Mouse (Mus musculus): ENCODE data around the gene Sez6l. TPM values are rescaled to one million over a fixed set of nuclear protein-coding genes. Genes with fewer than 3 reads are reported as not detected.

The Sez6l gene
- polyA plus RNA-seq, 1 experiment from 2014 or later, result 2.7 TPM

- no peak; the same call in 1 of the 2 replicates for ATAC-seq (replicated peaks; ENCODE audit: low FRiP score, low TSS enrichment, low read depth)
- H3K27ac ChIP-seq (ENCODE audit: low read depth), result no peak overlapping the region
- H3K27me3 ChIP-seq (replicated peaks; ENCODE audit: control insufficient read depth, insufficient read depth, low read length), result peaks cover 3% of the 10 kb centered on the region; the same call in 1 of the 2 replicates
- no peak for DNase-seq (ENCODE audit: low spot score)
- H3K4me1 ChIP-seq (replicated peaks; ENCODE audit: control insufficient read depth, insufficient read depth, low read length), result peaks cover 5% of the 10 kb centered on the region
- peak overlapping the region; percentile 25 for H3K4me2 ChIP-seq (ENCODE audit: low read length)
- H3K9ac ChIP-seq (ENCODE audit: low read length), result no peak overlapping the region
- H3K36me3 ChIP-seq (ENCODE audit: control insufficient read depth, insufficient read depth, low read length), result no peaks in the 10 kb centered on the region
- H3K9me3 ChIP-seq (ENCODE audit: control insufficient read depth, low read length), result no peaks in the 10 kb centered on the region
- no peak overlapping the region for H3K4me3 ChIP-seq (ENCODE audit: low read depth, low read length)
- WGBS, result 11% methylated on average over 19 of the region's 19 CpGs
Measured at GRCm38 (mm10) chr5:112411514-112412335, 165.3 kb downstream of the Sez6l start.

GRCm38 (mm10) chr5:112411072-112411471, 165.9 kb downstream of the Sez6l start:
- Histone ChIP-seq H3K4me2 (ENCODE audit: low read length) (peak overlapping the region; percentile 25; the same call in 1 of the 2 replicates), H3K4me3 (ENCODE audit: low read depth, low read length) (no peak overlapping the region), H3K27me3 (replicated peaks; ENCODE audit: control insufficient read depth, insufficient read depth, low read length) (peaks cover 3% of the 10 kb centered on the region; the same call in 1 of the 2 replicates), H3K9ac (ENCODE audit: low read length) (no peak overlapping the region), H3K9me3 (ENCODE audit: control insufficient read depth, low read length) (no peaks in the 10 kb centered on the region), H3K4me1 (replicated peaks; ENCODE audit: control insufficient read depth, insufficient read depth, low read length) (peaks cover 5% of the 10 kb centered on the region), H3K36me3 (ENCODE audit: control insufficient read depth, insufficient read depth, low read length) (no peaks in the 10 kb centered on the region), H3K27ac (ENCODE audit: low read depth) (no peak overlapping the region)
- ATAC-seq (replicated peaks; ENCODE audit: low FRiP score, low TSS enrichment, low read depth) (no peak), DNase-seq (ENCODE audit: low spot score) (no peak)
- 30% methylated on average over 11 of the region's 11 CpGs for WGBS

- Histone ChIP-seq H3K9ac (ENCODE audit: low read length) (no peak overlapping the region), H3K36me3 (ENCODE audit: control insufficient read depth, insufficient read depth, low read length) (no peaks in the 10 kb centered on the region), H3K4me2 (ENCODE audit: low read length) (no peak overlapping the region), H3K9me3 (ENCODE audit: control insufficient read depth, low read length) (no peaks in the 10 kb centered on the region), H3K4me3 (ENCODE audit: low read depth, low read length) (no peak overlapping the region), H3K27me3 (replicated peaks; ENCODE audit: control insufficient read depth, insufficient read depth, low read length) (peaks cover 3% of the 10 kb centered on the region; the same call in 1 of the 2 replicates), H3K27ac (ENCODE audit: low read depth) (no peak overlapping the region), H3K4me1 (replicated peaks; ENCODE audit: control insufficient read depth, insufficient read depth, low read length) (peaks cover 5% of the 10 kb centered on the region)
- DNase-seq (ENCODE audit: low spot score), result no peak
- no peak for ATAC-seq (replicated peaks; ENCODE audit: low FRiP score, low TSS enrichment, low read depth)
- WGBS, result 62% methylated on average over 5 of the region's 5 CpGs
Measured at GRCm38 (mm10) chr5:112409274-112409673, 167.7 kb downstream of the Sez6l start.

GRCm38 (mm10) chr5:112406017-112406416, 171.0 kb downstream of the Sez6l start:
- DNase-seq (ENCODE audit: low spot score) (no peak), ATAC-seq (replicated peaks; ENCODE audit: low FRiP score, low TSS enrichment, low read depth) (no peak)
- H3K9me3 ChIP-seq (ENCODE audit: control insufficient read depth, low read length), result no peaks in the 10 kb centered on the region
- H3K4me2 ChIP-seq (ENCODE audit: low read length), result no peak overlapping the region
- peaks cover 3% of the 10 kb centered on the region; the same call in 1 of the 2 replicates for H3K27me3 ChIP-seq (replicated peaks; ENCODE audit: control insufficient read depth, insufficient read depth, low read length)
- no peak overlapping the region for H3K27ac ChIP-seq (ENCODE audit: low read depth)
- H3K36me3 ChIP-seq (ENCODE audit: control insufficient read depth, insufficient read depth, low read length), result no peaks in the 10 kb centered on the region
- no peak overlapping the region for H3K4me3 ChIP-seq (ENCODE audit: low read depth, low read length)
- no peaks in the 10 kb centered on the region for H3K4me1 ChIP-seq (replicated peaks; ENCODE audit: control insufficient read depth, insufficient read depth, low read length)
- WGBS, result 61% methylated on average over 3 of the region's 3 CpGs
- H3K9ac ChIP-seq (ENCODE audit: low read length), result no peak overlapping the region

GRCm38 (mm10) chr5:112402437-112402836, 174.5 kb downstream of the Sez6l start:
- no peak for ATAC-seq (replicated peaks; ENCODE audit: low FRiP score, low TSS enrichment, low read depth)
- Histone ChIP-seq H3K27ac (ENCODE audit: low read depth) (no peak overlapping the region), H3K9me3 (ENCODE audit: control insufficient read depth, low read length) (no peaks in the 10 kb centered on the region), H3K4me1 (replicated peaks; ENCODE audit: control insufficient read depth, insufficient read depth, low read length) (no peaks in the 10 kb centered on the region), H3K27me3 (replicated peaks; ENCODE audit: control insufficient read depth, insufficient read depth, low read length) (no peaks in the 10 kb centered on the region), H3K4me2 (ENCODE audit: low read length) (no peak overlapping the region), H3K4me3 (ENCODE audit: low read depth, low read length) (no peak overlapping the region), H3K36me3 (ENCODE audit: control insufficient read depth, insufficient read depth, low read length) (no peaks in the 10 kb centered on the region), H3K9ac (ENCODE audit: low read length) (no peak overlapping the region)
- no peak for DNase-seq (ENCODE audit: low spot score)
- 35% methylated on average over 3 of the region's 3 CpGs for WGBS

GRCm38 (mm10) chr5:112399284-112399683, 177.7 kb downstream of the Sez6l start:
- Histone ChIP-seq H3K27ac (ENCODE audit: low read depth) (no peak overlapping the region), H3K9ac (ENCODE audit: low read length) (no peak overlapping the region), H3K9me3 (ENCODE audit: control insufficient read depth, low read length) (no peaks in the 10 kb centered on the region), H3K4me1 (replicated peaks; ENCODE audit: control insufficient read depth, insufficient read depth, low read length) (no peaks in the 10 kb centered on the region), H3K36me3 (ENCODE audit: control insufficient read depth, insufficient read depth, low read length) (no peaks in the 10 kb centered on the region), H3K27me3 (replicated peaks; ENCODE audit: control insufficient read depth, insufficient read depth, low read length) (no peaks in the 10 kb centered on the region), H3K4me2 (ENCODE audit: low read length) (no peak overlapping the region), H3K4me3 (ENCODE audit: low read depth, low read length) (no peak overlapping the region)
- ATAC-seq (replicated peaks; ENCODE audit: low FRiP score, low TSS enrichment, low read depth) (no peak), DNase-seq (ENCODE audit: low spot score) (no peak)
- WGBS, result 61% methylated on average over 10 of the region's 10 CpGs

- H3K9me3 ChIP-seq (ENCODE audit: control insufficient read depth, low read length), result no peaks in the 10 kb centered on the region
- H3K27me3 ChIP-seq (replicated peaks; ENCODE audit: control insufficient read depth, insufficient read depth, low read length), result peaks cover 17% of the 10 kb centered on the region
- WGBS, result 73% methylated on average over 18 of the region's 18 CpGs
- H3K4me1 ChIP-seq (replicated peaks; ENCODE audit: control insufficient read depth, insufficient read depth, low read length), result peaks cover 4% of the 10 kb centered on the region; the same call in 1 of the 2 replicates
- no peak overlapping the region for H3K27ac ChIP-seq (ENCODE audit: low read depth)
- no peak overlapping the region for H3K4me2 ChIP-seq (ENCODE audit: low read length)
- H3K36me3 ChIP-seq (ENCODE audit: control insufficient read depth, insufficient read depth, low read length), result no peaks in the 10 kb centered on the region
- ATAC-seq (replicated peaks; ENCODE audit: low FRiP score, low TSS enrichment, low read depth) (no peak), DNase-seq (ENCODE audit: low spot score) (no peak)
- no peak overlapping the region for H3K4me3 ChIP-seq (ENCODE audit: low read depth, low read length)
- no peak overlapping the region for H3K9ac ChIP-seq (ENCODE audit: low read length)
Measured at GRCm38 (mm10) chr5:112396066-112396465, 180.9 kb downstream of the Sez6l start.

GRCm38 (mm10) chr5:112394779-112395443, 182.1 kb downstream of the Sez6l start, which contains the start of gene Asphd2:
TSS of gene Asphd2 (minus strand) at chr5:112394866.
- peak within 1 kb of the TSS; percentile 43 for H3K27ac ChIP-seq (ENCODE audit: low read depth)
- H3K27me3 ChIP-seq (replicated peaks; ENCODE audit: control insufficient read depth, insufficient read depth, low read length), result peaks cover 17% of the 10 kb centered on the region
- no peaks in the 10 kb centered on the region for H3K36me3 ChIP-seq (ENCODE audit: control insufficient read depth, insufficient read depth, low read length)
- H3K9me3 ChIP-seq (ENCODE audit: control insufficient read depth, low read length), result no peaks in the 10 kb centered on the region
- H3K9ac ChIP-seq (ENCODE audit: low read length), result peak within 1 kb of the TSS; percentile 52
- peak; percentile 87 for DNase-seq (ENCODE audit: low spot score)
- ATAC-seq (replicated peaks; ENCODE audit: low FRiP score, low TSS enrichment, low read depth), result peak; percentile 86
- 1% methylated on average over 41 of the region's 67 CpGs for WGBS
- H3K4me1 ChIP-seq (replicated peaks; ENCODE audit: control insufficient read depth, insufficient read depth, low read length), result peaks cover 4% of the 10 kb centered on the region; the same call in 1 of the 2 replicates
- peak within 1 kb of the TSS; percentile 50 for H3K4me2 ChIP-seq (ENCODE audit: low read length)
- H3K4me3 ChIP-seq (ENCODE audit: low read depth, low read length), result peak within 1 kb of the TSS; percentile 50
